ENCODE assay signal across 9 mouse cellular contexts in the genomic region with DNA sequence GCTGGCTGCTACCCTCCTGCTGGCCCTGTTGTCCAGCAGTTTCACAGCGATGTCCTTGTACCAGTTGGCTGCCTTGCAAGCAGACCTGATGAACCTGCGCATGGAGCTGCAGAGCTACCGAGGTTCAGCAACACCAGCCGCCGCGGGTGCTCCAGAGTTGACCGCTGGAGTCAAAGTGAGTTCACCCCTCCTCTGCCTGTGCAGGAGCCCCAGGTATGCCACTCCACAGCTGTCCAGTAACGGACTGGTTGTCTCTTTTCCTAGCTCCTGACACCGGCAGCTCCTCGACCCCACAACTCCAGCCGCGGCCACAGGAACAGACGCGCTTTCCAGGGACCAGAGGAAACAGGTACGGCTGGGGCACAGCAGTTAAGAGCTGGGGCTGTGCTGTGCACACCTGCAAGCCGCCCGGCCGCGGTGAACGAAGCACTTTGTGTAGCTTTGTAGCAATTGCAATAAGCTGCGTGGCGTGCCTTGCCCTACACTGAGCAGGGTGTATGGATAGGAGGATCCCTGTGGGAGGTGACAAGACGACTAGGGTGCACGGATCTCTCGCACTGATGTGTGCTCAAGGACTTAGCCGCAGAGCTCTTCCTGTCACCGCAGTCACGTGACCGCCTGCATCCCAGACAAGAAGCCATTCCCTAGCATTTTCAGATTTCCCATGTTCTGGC. TPM values are rescaled to one million over a fixed set of nuclear protein-coding genes. Genes with fewer than 3 reads are reported as not detected.
DNase-seq lines count a peak whose midpoint lies in the region; ATAC-seq lines count a peak whose summit lies in the region.
"Had no signal": no experiment of that assay in that cellular context is flagged by ENCODE, and none has a peak within 500 bp of the region (broad histone marks: within the 10 kb centered on the region; RNA-seq: fewer than 3 reads in every experiment).

No protein-coding gene starts in this region.

- H3K4me1 ChIP-seq in forebrain, embryonic 14.5 days (ENCODE audit: control insufficient read depth, insufficient read depth, low read length) = no peaks in the 10 kb centered on the region
- peaks cover 12% of the 10 kb centered on the region; the same call in 1 of the 2 replicates for H3K4me1 ChIP-seq in midbrain, embryonic 14.5 days (ENCODE audit: control insufficient read depth, insufficient read depth, low read length)

- H3K27me3 ChIP-seq in forebrain, embryonic 14.5 days (replicated peaks; ENCODE audit: control insufficient read depth, insufficient read depth, low read length) = no peaks in the 10 kb centered on the region
- H3K27me3 ChIP-seq in midbrain, embryonic 14.5 days (ENCODE audit: control insufficient read depth, insufficient read depth, low read length) = peaks cover 9% of the 10 kb centered on the region; the same call in 1 of the 2 replicates

- ATAC-seq in forebrain, embryonic 14.5 days = peak; percentile 82
- peak; percentile 57; the same call in 1 of the 2 replicates for ATAC-seq in midbrain, embryonic 14.5 days (ENCODE audit: low FRiP score, low TSS enrichment)

- intact Hi-C loops in left cerebral cortex, postnatal 36 days (cut with DNase I) = no loop called here

- no peak overlapping the region for H3K27ac ChIP-seq in forebrain, embryonic 14.5 days (ENCODE audit: low read depth, low read length)
- H3K27ac ChIP-seq in midbrain, embryonic 14.5 days (replicated peaks; ENCODE audit: low read depth, low read length) = no peak overlapping the region

- H3K9ac ChIP-seq in forebrain, embryonic 14.5 days (ENCODE audit: low read length) = peak overlapping the region; percentile 58
- H3K9ac ChIP-seq in midbrain, embryonic 14.5 days (replicated peaks; ENCODE audit: low read length) = peak overlapping the region; percentile 56

- peak; percentile 92 for DNase-seq in heart, adult 11 months
- DNase-seq in heart, adult 8-10 months (ENCODE audit: low spot score) = no peak
- peak; percentile 3 for DNase-seq in brain, embryonic 18.5 days (ENCODE audit: low read depth, low spot score)
- DNase-seq in forebrain, embryonic 14.5 days (ENCODE audit: low spot score) = peak; percentile 73
- DNase-seq in induced T-regulatory cell, adult 2 months (ENCODE audit: low read depth) = peak; percentile 22
- peak; percentile 42 to 43 for DNase-seq in left cerebral cortex, postnatal 36 days (ENCODE audit: low spot score in 2 of 2)
- peak; percentile 79 for DNase-seq in midbrain, embryonic 14.5 days
- DNase-seq in testis, postnatal 14 days (ENCODE audit: low spot score) = peak; percentile 17

- H3K4me2 ChIP-seq in forebrain, embryonic 14.5 days (ENCODE audit: low read length) = peak overlapping the region; percentile 78
- peak overlapping the region; percentile 56 for H3K4me2 ChIP-seq in midbrain, embryonic 14.5 days (ENCODE audit: low read length)

- H3K36me3 ChIP-seq in forebrain, embryonic 14.5 days (ENCODE audit: control insufficient read depth, insufficient read depth, low read length) = no peaks in the 10 kb centered on the region
- H3K36me3 ChIP-seq in midbrain, embryonic 14.5 days (ENCODE audit: control insufficient read depth, insufficient read depth, low read length) = no peaks in the 10 kb centered on the region

- H3K4me3 ChIP-seq in forebrain, embryonic 14.5 days (ENCODE audit: low read depth, low read length) = peak overlapping the region; percentile 39
- H3K4me3 ChIP-seq in midbrain, embryonic 14.5 days (replicated peaks; ENCODE audit: low read depth, low read length) = peak overlapping the region; percentile 38

- 3% methylated on average over 29 of the region's 29 CpGs for WGBS in forebrain, embryonic 14.5 days
- WGBS in midbrain, embryonic 14.5 days = 5% methylated on average over 29 of the region's 29 CpGs

- no peaks in the 10 kb centered on the region for H3K9me3 ChIP-seq in forebrain, embryonic 14.5 days (replicated peaks; ENCODE audit: control insufficient read depth, low read length)
- no peaks in the 10 kb centered on the region for H3K9me3 ChIP-seq in midbrain, embryonic 14.5 days (ENCODE audit: control insufficient read depth, low read length)

RNA-seq across cellular contexts. Expression of a gene that starts 0.9 kb away (rescaled TPM):
- 1 to 10 TPM; 5.1 to 7.8 (median 5.7) TPM for total RNA-seq in heart, adult 8-10 months (2022)
- 0.09 and 0.22 TPM in 2 replicates for polyA plus RNA-seq in forebrain, embryonic 14.5 days (2014; fragmentation: Nextera tagmentation; extraction: Ambion mirVana)
- 1 to 10 TPM; 2.7 to 3.1 TPM for total RNA-seq in left cerebral cortex, postnatal 36 days (2021)
- 0.12 and 0.18 TPM in 2 replicates for polyA plus RNA-seq in midbrain, embryonic 14.5 days (2014; fragmentation: Nextera tagmentation; extraction: Ambion mirVana)
- total RNA-seq: MEL had no signal

RNA-seq across cellular contexts. Expression of a gene that starts 29.6 kb away (rescaled TPM):
- 1 to 10 TPM; 8.5 to 9.5 (median 9.2) TPM for total RNA-seq in heart, adult 8-10 months (2022)
- polyA plus RNA-seq in forebrain, embryonic 14.5 days (2014; fragmentation: Nextera tagmentation; extraction: Ambion mirVana) = 18.9 and 19.2 TPM in 2 replicates
- total RNA-seq in left cerebral cortex, postnatal 36 days (2021) = 10 to 100 TPM; 28.1 to 29.0 TPM
- polyA plus RNA-seq in midbrain, embryonic 14.5 days (2014; fragmentation: Nextera tagmentation; extraction: Ambion mirVana) = 12.5 and 20.0 TPM in 2 replicates

RNA-seq across cellular contexts. Expression of a gene that starts 29.6 kb away (rescaled TPM):
- total RNA-seq in heart, adult 8-10 months (2022) = 1 to 10 TPM; 4.6 to 6.3 (median 5.9) TPM
- 10.7 and 12.7 TPM in 2 replicates for polyA plus RNA-seq in forebrain, embryonic 14.5 days (2014; fragmentation: Nextera tagmentation; extraction: Ambion mirVana)
- 1 to 10 TPM; 9.9 to 10.0 TPM for total RNA-seq in left cerebral cortex, postnatal 36 days (2021)
- 7.4 and 13.5 TPM in 2 replicates for polyA plus RNA-seq in midbrain, embryonic 14.5 days (2014; fragmentation: Nextera tagmentation; extraction: Ambion mirVana)
